Mouse (Mus musculus): ENCODE data around the gene Gbp2b. TPM values are rescaled to one million over a fixed set of nuclear protein-coding genes. Genes with fewer than 3 reads are reported as not detected.
A peak's percentile ranks its signal among the peaks of the same experiment; 100 is the strongest.
"Not testable (repeated sequence)": the region's sequence is repeated elsewhere in the genome, so short reads cannot be mapped to it uniquely, and the experiment has no call there.

Gene Gbp2b
- polyA plus RNA-seq, 1 experiment = not detected

GRCm38 (mm10) chr3:142620111-142620955, 25.7 kb downstream of the Gbp2b start, which contains the start of gene Gbp2:
Gbp2 (plus strand) TSS chr3:142620602.
- Histone ChIP-seq H3K27ac (ENCODE audit: insufficient read depth, low read depth, low read length) (peak within 1 kb of the TSS; percentile 48), H3K4me3 (ENCODE audit: insufficient read depth, low read length) (peak within 1 kb of the TSS; percentile 61)
- TF ChIP-seq CTCF (IDR thresholded peaks at IDR 0.05; ENCODE audit: low read depth, low read length) = no peak
- TF ChIP-seq POLR2A (IDR thresholded peaks at IDR 0.05; ENCODE audit: borderline replicate concordance, low read depth, low read length) = no peak

GRCm38 (mm10) chr3:142620956-142621562, 26.4 kb downstream of the Gbp2b start:
- Histone ChIP-seq H3K4me3 (ENCODE audit: insufficient read depth, low read length) (peak overlapping the region; percentile 61), H3K27ac (ENCODE audit: insufficient read depth, low read depth, low read length) (peak overlapping the region; percentile 48; the same call in 1 of the 2 replicates), H3K4me1 (ENCODE audit: control insufficient read depth, insufficient read depth, low read length) (peaks cover 5% of the 10 kb centered on the region)
- no peak for TF ChIP-seq CTCF (IDR thresholded peaks at IDR 0.05; ENCODE audit: low read depth, low read length)
- no peak for TF ChIP-seq POLR2A (IDR thresholded peaks at IDR 0.05; ENCODE audit: borderline replicate concordance, low read depth, low read length)

More at GRCm38 (mm10) chr3:142620111-142620955, 25.7 kb downstream of the Gbp2b start, which contains the start of gene Gbp2:
- peaks cover 5% of the 10 kb centered on the region for H3K4me1 ChIP-seq (ENCODE audit: control insufficient read depth, insufficient read depth, low read length)

- Histone ChIP-seq H3K4me3 (ENCODE audit: insufficient read depth, low read length) (no peak overlapping the region), H3K27ac (ENCODE audit: insufficient read depth, low read depth, low read length) (no peak overlapping the region), H3K4me1 (ENCODE audit: control insufficient read depth, insufficient read depth, low read length) (no peaks in the 10 kb centered on the region)
- TF ChIP-seq POLR2A (IDR thresholded peaks at IDR 0.05; ENCODE audit: borderline replicate concordance, low read depth, low read length) (no peak), CTCF (IDR thresholded peaks at IDR 0.05; ENCODE audit: low read depth, low read length) (no peak)
These were observed 35.7 kb downstream of the Gbp2b start for GRCm38 (mm10) chr3:142630385-142630784.

- TF ChIP-seq CTCF (IDR thresholded peaks at IDR 0.05; ENCODE audit: low read depth, low read length) (peak; percentile 62), POLR2A (IDR thresholded peaks at IDR 0.05; ENCODE audit: borderline replicate concordance, low read depth, low read length) (no peak)
- H3K27ac ChIP-seq (ENCODE audit: insufficient read depth, low read depth, low read length) = no peak overlapping the region
- H3K4me1 ChIP-seq (ENCODE audit: control insufficient read depth, insufficient read depth, low read length) = no peaks in the 10 kb centered on the region
- no peak overlapping the region for H3K4me3 ChIP-seq (ENCODE audit: insufficient read depth, low read length)
These were observed 45.6 kb downstream of the Gbp2b start for GRCm38 (mm10) chr3:142640201-142640600.

GRCm38 (mm10) chr3:142645949-142646348, 51.3 kb downstream of the Gbp2b start:
- H3K4me1 ChIP-seq (ENCODE audit: control insufficient read depth, insufficient read depth, low read length); H3K4me3 ChIP-seq (ENCODE audit: insufficient read depth, low read length); H3K27ac ChIP-seq (ENCODE audit: insufficient read depth, low read depth, low read length): not testable (repeated sequence)

- H3K27ac ChIP-seq (ENCODE audit: insufficient read depth, low read depth, low read length); H3K4me1 ChIP-seq (ENCODE audit: control insufficient read depth, insufficient read depth, low read length); H3K4me3 ChIP-seq (ENCODE audit: insufficient read depth, low read length): not testable (repeated sequence)
These were observed 53.2 kb downstream of the Gbp2b start for GRCm38 (mm10) chr3:142647836-142648235.

- no peak overlapping the region for H3K27ac ChIP-seq (ENCODE audit: insufficient read depth, low read depth, low read length)
- TF ChIP-seq POLR2A (IDR thresholded peaks at IDR 0.05; ENCODE audit: borderline replicate concordance, low read depth, low read length) (no peak), CTCF (IDR thresholded peaks at IDR 0.05; ENCODE audit: low read depth, low read length) (no peak)
- no peak overlapping the region for H3K4me3 ChIP-seq (ENCODE audit: insufficient read depth, low read length)
- H3K4me1 ChIP-seq (ENCODE audit: control insufficient read depth, insufficient read depth, low read length) = no peaks in the 10 kb centered on the region
These were observed 55.6 kb downstream of the Gbp2b start for GRCm38 (mm10) chr3:142650205-142650604.

- Histone ChIP-seq H3K4me1 (ENCODE audit: control insufficient read depth, insufficient read depth, low read length) (no peaks in the 10 kb centered on the region), H3K4me3 (ENCODE audit: insufficient read depth, low read length) (no peak overlapping the region), H3K27ac (ENCODE audit: insufficient read depth, low read depth, low read length) (no peak overlapping the region)
- TF ChIP-seq CTCF (IDR thresholded peaks at IDR 0.05; ENCODE audit: low read depth, low read length) (no peak), POLR2A (IDR thresholded peaks at IDR 0.05; ENCODE audit: borderline replicate concordance, low read depth, low read length) (no peak)
These were observed 70.1 kb downstream of the Gbp2b start for GRCm38 (mm10) chr3:142664723-142665122.

Other genes with a start within 250 kb of the Gbp2b start
- 60.9 and 64.9 TPM in 2 replicates for gene Pdlim5, start 199.2 kb upstream of the Gbp2b start, polyA plus RNA-seq (2012; ENCODE audit: insufficient read depth, insufficient read length, missing spikeins)
- gene Gbp5, start 100.9 kb upstream of the Gbp2b start, polyA plus RNA-seq (2012; ENCODE audit: insufficient read depth, insufficient read length, missing spikeins) = 8.3 and 9.6 TPM in 2 replicates
- 18.6 and 20.4 TPM in 2 replicates for gene Gbp7, start 64.5 kb upstream of the Gbp2b start, polyA plus RNA-seq (2012; ENCODE audit: insufficient read depth, insufficient read length, missing spikeins)
- 27.5 and 31.0 TPM in 2 replicates for gene Gbp3, start 34.8 kb upstream of the Gbp2b start, polyA plus RNA-seq (2012; ENCODE audit: insufficient read depth, insufficient read length, missing spikeins)
- gene Gbp2, start 25.8 kb downstream of the Gbp2b start, polyA plus RNA-seq (2012; ENCODE audit: insufficient read depth, insufficient read length, missing spikeins) = 30.4 and 31.0 TPM in 2 replicates
- gene Kyat3, start 106.2 kb downstream of the Gbp2b start, polyA plus RNA-seq (2012; ENCODE audit: insufficient read depth, insufficient read length, missing spikeins) = 3.0 and 3.4 TPM in 2 replicates
- gene Gtf2b, start 170.2 kb downstream of the Gbp2b start, polyA plus RNA-seq (2012; ENCODE audit: insufficient read depth, insufficient read length, missing spikeins) = 51.5 and 62.8 TPM in 2 replicates